Mouse (Mus musculus): Measurements from ENCODE around the gene Trim28.
A peak's percentile ranks its signal among the peaks of the same experiment; 100 is the strongest.

The Trim28 gene

DNA sequence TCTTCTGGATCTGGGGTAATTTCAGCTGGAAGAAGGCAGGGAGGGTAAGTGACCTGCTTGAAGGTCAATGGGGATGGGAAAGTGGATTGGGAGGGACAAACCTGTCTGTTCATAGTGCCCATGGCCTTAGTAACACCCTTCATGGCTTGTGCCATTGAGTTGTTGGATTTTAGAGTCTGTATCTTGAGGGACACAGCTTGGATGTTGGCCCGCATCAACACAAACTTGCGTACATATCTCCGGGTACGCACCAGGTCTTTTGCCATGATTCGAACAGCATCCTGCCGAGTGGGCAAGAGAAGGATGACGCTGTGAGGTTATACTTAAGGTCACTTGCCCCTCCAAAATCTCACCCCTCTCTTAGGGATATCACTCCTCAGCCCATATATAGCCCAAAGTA lies 33.6 kb downstream of the Trim28 start:
- DNase-seq (ENCODE audit: inconsistent age in 2 of 2, low spot score in 1 of 2): peak in 1 of 2 experiments; percentile 40

DNA sequence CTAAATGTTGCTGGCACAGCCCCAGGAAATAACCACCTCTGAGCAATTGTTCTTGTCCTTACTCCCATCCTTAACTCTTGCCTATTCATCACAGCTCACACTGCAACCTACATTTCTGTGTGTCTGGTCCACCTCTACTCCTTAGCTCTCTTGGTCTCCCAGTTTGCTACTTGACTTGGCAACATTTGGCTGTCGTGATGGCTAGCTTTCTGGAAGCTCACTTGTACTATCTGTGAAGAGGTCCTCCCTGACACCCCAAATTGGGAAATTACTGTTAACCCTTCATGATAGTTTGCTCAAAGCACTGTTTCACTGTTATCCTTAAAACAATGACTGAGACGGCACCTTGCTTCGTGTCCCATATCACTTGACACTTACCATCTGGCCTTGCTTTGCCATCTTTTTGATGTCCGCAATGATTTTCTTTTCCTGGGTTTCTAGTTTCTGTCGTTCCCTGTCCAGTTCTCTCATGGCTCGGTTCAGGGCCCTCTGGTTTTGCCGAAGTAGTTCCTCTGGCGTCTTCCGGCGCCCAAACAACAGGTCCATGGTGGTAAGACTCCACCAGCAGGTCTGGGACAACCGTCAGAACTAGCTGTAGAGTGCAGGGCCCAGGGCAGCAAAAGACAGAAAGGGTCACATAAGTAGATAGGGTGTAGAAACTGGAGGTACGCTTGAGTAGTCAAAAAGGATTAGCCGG lies 34.7 kb downstream of the Trim28 start:
- peak; percentile 37 to 48 for DNase-seq (ENCODE audit: inconsistent age in 2 of 2, low spot score in 1 of 2)

DNA sequence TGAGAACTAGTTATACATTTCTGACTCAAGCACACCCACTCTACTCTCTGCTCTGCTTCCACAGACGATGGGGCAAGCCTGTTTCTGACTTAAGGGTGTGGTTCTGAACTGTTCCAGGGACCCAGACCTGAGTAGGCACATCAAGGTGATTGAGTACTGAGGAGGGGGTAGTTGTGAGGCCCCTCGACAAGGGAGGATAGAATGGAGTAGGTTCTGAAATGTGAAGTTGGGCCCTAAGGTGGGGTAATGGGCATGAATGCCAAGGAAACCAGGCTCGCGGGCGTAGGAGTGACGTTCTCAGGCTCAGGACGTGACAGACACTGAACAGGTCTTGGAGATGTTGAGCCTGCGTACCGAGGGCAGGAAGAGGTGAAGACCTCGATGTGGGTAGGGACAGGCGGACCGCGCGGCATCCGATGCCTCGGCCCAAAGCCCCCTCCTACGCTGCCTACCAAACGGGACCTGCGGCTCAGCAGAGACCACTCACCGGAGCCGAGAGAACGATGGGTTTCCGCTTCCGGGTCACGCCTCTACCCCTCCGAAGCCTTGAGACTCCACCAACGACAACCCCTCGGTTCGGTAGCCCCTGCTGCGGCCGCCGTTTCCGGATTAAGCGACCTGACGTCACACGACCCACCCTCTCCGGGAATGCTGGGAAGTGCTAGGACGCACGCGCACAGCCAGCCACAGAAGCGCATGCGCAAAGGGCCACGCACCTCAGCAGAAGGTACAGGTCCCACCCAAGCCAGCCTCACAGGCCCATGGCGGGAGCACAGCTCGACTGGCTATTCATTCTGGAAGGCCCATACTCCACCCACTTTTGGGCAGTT lies 35.4 kb downstream of the Trim28 start, which contains the start of gene Chmp2a:
Chmp2a (minus strand) TSS at position 660 of the 830 bp plus-strand sequence.
- DNase-seq (ENCODE audit: inconsistent age in 2 of 2, low spot score in 1 of 2): peak; percentile 99

DNA sequence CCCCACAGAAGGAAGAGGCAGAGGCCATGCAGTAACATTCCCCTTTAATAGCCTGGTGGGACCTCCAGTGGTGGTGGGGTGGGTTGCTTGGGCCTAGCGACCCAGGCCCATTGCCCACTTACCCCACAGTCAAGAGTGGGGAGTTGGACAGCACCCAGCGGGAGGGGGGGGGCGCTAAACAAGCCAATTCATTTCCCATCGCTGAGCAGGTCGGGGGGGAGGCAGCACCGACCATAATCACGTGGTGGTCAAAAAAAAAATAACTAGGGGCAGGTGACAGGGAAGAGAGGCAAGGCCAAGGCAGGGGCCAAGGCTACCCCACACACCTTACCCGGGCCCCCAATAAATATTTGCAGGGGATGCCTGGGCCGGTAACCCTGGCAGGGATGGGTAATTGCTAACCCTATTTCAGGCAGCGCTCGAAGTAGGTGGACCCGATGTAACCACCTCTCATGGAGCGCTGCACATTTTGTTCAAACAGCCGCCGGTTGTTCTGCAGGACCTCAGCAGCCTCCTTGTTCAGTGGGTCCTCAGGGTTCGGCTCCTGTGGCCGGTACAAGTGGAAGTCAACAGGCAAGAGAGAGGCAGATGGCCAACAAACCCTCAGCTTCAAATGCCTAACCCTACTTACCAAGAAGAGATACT lies 36.4 kb downstream of the Trim28 start:
- peak in 1 of 2 experiments; percentile 48 for DNase-seq (ENCODE audit: inconsistent age in 2 of 2, low spot score in 1 of 2)

DNA sequence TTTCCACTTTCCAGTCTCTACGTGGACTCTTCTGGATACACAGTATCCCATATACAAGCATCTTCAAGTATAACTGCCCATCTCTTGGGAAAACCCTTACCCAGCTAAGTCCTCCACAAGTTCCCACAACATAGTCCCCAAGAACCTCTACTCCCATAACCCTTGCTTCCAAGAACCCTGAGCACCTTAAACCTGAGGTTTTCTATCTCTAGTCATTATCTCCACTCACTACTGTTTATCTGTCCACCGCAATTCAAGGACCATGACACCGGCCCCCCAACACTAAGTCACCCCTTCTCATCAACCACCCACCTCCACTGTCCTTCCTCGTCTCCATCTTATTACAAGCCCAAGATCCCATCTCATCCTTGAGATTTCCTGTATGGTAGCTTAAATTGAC lies 37.9 kb downstream of the Trim28 start:
- DNase-seq (ENCODE audit: inconsistent age in 2 of 2, low spot score in 1 of 2): peak in 1 of 2 experiments; percentile 66

DNA sequence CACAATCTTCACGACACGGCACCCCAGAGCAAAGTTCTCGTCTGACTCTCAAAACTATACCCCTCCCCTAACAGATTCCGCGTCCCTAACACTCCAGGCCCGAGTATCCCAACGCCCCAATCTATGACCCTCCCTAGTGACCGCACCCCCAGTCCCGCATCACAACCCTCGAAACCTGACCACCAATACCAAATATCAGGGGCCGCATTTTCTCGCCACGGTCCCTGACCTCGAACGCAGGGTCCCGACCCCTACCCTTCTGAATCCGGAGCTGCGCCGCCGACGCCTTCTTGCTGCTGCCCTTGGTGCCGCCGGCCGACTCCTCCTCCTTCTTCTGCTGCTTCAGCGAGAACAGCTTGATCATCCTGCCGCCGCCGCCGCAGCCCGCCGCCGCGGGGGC lies 38.5 kb downstream of the Trim28 start:
- no peak for DNase-seq (ENCODE audit: inconsistent age in 2 of 2, low spot score in 1 of 2)

DNA sequence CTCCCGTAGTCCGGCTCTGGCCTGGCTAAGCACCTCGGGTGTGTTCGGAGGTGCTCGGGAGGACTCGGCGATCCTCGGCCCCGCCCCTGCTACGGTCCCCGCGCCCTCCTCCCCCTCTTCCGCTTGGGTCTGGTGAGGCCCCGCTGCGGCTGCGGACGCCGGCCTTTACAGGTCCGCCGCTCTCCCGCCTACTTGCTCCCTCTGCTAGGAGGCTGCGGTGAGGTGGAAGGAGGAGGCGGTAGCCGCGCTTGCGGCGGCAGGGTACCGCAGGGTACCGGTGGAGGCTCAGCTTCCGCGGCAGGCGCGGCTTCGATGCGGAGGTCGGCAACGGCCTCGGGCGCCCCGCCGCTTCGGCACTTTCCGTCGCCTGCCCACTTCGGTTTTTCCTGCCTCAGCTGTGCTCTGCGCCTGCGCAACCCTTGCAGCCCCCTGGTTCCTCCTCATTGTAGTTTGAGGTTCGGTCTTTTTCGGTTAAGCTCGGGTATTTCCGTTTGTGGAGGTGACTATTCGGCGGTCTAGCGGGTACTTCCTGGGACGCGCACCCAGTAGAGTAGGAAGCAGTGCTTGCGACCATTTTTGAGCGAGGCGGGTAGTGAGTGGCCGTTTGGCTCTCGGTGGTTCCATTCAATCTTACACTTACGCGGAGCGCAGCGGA lies 39.1 kb downstream of the Trim28 start, which contains the start of gene Ube2m:
Ube2m (minus strand) TSS at position 375 of the 655 bp plus-strand sequence.
- peak; percentile 98 to 100 for DNase-seq (ENCODE audit: inconsistent age in 2 of 2, low spot score in 1 of 2)

DNA sequence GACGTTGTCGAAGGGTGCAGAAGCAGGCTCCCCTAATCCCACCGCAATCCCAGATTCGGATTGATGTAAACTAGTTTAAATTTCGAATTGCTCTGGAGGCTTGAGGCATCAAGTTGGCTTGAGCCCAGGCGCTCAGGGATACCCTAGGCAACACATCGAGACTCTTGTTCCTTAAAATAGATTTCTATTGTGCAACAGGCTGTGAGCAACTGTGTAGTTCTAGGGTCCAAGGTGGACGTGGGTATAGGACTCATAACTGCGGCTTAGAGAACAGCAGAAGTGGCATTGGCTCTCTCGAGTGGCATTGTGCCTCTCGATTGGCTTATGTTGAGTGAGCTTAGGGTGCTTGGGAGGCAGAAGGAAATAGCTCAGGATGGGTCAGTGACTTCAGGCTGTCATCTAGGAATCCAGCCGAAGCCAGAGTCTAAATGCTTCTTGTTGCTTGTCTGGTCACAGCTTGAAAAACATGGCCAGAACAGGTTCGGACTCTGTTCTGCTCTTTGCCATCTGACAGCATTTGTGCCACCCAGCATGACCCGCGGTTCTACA lies 39.8 kb downstream of the Trim28 start:
- no peak for DNase-seq (ENCODE audit: inconsistent age in 2 of 2, low spot score in 1 of 2)

DNA sequence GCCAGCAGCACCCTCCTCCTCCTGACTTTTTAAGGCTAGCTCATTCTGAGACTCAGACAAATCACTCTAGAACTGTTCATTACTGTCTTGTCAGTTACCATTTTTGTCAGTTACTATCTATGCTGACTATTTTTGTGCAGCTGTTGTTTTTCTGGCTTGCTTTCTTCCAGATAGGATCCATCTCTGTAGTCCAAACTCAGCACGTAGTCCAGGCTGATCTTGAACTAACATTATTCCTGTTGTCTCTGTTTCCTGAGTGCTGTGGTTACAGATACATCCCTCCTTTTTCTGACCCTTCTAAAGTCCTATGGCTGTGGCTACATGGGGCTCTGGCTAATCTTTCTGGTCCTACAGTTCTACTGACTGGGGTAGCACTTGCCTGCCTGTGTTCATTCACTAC lies 40.3 kb downstream of the Trim28 start:
- no peak for DNase-seq (ENCODE audit: inconsistent age in 2 of 2, low spot score in 1 of 2)

DNA sequence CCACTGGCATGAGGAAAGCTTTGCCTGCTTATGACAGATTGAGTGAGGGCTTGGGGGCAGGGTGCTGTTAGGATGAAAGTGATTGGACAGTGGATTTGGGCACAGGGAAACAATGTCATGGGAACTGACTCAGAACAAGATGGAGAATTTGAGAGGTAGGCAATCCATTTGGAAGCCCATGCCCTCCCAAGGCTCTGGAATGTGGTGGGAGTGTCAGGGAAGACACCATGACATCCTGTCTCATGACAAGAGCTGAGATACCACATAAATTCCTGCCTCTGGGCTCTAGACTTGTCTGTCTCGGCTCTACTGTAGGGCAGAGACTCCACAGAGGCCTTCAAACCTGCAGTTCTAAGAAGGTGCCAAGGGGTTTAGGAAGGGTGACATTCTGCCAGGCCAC lies 42.3 kb downstream of the Trim28 start:
- DNase-seq (ENCODE audit: inconsistent age in 2 of 2, low spot score in 1 of 2): peak in 1 of 2 experiments; percentile 23

DNA sequence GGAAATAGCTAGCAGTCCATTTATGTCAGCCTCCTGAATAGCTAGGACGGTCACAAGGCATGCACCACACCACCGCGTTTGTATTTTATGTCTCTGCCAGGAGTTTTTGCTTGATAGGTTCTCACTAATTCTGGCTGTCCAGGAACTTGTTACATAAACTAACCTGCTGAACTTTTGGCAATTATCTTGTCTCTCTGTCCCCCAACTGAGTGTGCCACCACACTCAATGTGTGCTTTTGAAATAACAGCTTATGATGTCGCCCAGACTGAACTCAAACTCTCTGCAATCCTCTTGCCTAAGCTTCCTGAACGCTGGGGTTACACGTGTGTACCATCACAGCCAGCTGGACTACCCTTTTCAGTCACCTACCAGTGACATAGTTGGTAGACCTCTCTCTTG lies 43.6 kb downstream of the Trim28 start:
- DNase-seq (ENCODE audit: inconsistent age in 2 of 2, low spot score in 1 of 2): no peak

DNA sequence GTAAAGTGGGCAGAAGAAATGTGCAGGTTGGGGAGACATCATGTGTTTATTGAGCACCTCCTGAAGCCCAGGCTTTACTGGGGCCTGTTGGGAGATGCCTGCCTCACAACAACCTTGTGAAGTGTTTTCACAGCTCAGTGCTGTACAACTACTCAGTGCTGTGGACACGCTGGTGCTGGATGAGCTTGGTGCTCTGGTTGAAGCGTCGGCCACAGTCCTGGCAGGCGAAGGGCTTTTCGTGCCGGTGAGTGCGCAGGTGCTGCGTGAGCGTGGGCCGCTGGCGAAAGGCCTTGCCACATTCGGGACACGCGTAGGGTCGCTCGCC lies 44.2 kb downstream of the Trim28 start:
- DNase-seq (ENCODE audit: inconsistent age in 2 of 2, low spot score in 1 of 2): no peak

DNA sequence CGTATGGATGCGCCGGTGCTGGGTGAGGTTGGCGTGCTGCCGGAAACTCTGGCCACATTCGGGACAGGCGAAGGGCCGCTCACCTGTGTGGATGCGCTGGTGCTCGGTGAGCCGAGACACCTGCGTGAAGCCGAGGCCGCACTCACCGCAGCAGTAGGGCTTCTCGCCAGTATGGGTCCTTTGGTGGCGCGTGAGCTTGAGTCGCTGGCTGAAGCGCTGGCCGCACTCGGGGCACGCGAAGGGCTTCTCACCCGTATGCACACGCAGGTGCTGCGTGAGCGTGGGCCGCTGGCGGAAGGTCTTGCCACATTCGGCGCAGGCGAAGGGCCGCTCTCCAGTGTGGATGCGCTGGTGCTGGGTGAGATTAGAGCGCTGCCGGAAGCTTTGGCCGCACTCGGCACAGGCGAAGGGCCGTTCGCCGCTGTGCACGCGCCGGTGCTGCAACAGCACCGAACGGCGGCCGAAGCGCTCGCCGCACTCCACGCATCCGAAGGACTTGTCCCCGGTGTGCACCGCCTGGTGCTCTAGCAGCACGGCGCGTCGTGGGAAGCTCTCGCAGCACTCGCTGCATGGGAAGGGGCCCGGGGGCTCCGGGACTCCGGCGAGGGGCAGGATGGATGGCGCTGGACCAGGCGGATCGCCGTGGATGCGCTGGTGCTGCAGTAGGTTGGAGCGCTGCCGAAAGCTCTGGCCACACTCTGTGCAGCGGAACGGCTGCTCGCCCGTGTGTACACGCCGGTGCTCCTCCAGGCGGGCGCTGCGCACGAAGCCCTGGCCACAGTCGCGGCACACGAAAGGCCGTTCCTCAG lies 44.7 kb downstream of the Trim28 start:
- peak; percentile 57 to 77 for DNase-seq (ENCODE audit: inconsistent age in 2 of 2, low spot score in 1 of 2)

DNA sequence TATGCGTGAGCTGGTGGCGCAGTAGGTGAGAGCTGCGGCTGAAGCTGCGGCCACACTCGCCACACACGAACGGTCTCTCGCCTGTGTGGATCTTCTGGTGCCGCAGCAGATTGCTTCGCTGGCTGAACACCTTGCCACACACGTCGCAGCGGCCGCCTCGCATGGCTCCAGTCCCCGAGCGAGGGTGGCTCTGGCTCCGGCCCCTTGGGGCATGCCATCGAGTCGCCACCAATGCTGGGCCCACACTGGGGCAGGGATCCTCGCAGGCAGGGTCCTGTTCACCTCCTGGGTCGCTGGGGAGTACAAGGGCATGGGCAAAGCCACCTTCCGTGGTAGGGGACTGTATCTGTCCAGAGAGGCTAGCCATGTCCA lies 45.3 kb downstream of the Trim28 start:
- DNase-seq (ENCODE audit: inconsistent age in 2 of 2, low spot score in 1 of 2): no peak

DNA sequence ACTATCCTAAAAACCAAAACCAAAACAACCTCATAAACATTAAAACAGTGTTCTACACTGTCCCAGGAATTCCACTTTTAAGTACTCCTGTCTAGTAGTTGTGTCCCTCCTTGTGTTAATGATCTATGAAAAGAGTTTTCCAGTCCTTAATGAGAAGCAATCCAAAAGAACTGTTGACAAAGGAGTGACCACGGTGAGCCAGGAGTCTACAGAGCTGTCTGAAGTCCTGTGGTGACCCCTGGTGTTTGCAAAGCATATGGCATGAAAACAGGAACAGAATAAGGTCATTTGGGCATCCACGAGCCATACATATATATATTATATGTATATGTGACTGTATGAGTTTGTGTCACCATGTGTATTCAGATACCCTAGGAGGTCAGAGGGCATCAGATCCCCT lies 47.2 kb downstream of the Trim28 start:
- DNase-seq (ENCODE audit: inconsistent age in 2 of 2, low spot score in 1 of 2): peak; percentile 66 to 93

DNA sequence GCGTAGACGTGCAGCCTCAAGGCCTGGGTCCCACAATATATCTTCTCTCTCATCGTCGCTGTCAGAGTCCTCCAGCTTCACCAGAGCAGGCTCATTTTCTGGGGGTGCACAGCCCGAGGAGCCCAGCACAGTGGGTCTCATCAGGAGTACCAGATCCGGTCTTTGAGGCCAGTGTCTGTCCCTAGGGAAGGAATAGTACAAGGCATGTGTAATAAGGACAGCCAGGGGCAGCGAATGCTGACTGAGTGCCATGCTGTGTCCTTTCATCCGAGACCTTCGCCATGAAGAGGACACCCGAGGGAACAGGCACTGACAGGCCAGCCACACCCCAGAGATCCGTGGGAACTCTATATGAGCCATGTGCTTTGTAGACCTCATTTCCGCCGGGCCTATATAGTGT lies 54.1 kb downstream of the Trim28 start:
- peak in 1 of 2 experiments; percentile 28 for DNase-seq (ENCODE audit: inconsistent age in 2 of 2, low spot score in 1 of 2)

DNA sequence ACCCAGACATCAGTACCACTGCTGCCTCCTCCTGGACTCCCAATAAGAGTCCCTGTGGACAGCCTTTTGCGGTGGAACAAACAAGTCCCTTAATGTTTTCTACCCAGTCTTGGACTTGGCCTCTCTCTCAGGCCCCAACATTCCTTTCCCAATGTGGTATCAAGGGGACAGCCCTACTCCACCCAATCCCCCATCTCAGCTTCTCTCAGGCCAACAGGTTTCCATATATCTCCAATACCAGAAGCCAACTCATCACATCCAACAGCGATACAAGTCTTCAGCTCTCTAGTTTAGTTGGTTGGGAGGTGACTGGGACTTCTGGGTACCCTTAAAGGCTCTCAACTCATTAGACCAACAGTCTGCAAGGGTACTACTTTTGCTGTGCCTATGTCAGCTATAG lies 54.6 kb downstream of the Trim28 start:
- DNase-seq (ENCODE audit: inconsistent age in 2 of 2, low spot score in 1 of 2): peak in 1 of 2 experiments; percentile 43

DNA sequence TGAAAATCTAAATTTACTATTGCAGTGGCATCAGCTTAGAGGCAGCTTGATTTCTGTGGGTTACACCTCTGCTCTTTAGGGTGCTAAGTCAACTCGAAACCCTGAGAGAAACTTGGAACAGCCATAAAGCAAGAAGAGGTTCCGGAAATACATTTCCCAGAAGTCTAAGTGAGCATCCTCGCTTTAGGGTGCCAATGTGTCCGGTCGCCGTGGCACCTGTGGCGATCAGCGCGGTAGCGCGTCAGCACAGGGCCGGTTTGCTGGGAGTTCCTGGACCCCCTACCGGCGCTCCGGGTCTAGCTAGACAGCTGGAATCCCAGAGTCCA lies 55.0 kb downstream of the Trim28 start:
- DNase-seq (ENCODE audit: inconsistent age in 2 of 2, low spot score in 1 of 2): no peak

DNA sequence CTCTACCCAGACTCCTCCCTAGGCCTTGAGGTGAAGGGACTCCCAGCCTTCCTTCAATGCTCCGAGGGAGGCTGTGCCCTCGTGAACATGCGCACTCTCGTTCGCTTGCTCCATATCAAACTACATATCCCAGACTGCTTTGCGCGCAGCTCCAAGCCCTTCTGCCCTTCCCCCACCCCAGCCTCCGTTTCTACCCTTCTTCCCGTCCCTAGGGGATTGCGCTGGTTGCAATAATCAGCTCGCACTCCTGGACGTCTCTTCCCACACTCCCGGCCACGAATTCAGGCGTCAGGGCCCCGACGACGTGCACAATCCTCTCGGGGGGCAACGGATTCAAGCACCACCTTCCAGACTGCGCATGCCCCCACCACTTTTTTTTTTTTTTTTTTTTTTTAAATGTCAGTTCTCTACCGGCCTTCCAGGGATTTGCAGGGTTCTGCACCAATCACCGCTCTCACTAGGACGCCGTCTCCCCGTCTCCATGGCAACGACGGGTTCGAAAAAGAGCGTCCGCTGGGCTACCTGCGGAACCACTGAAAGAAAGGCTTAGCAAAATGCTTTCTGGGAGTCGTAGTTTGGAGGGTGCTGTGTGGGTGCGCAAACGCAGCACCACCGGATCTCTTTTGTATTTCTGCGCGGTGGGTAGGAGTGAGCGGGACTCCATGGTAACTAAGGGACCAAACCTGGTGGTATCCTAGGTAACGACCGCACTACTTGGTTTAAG lies 55.5 kb downstream of the Trim28 start, which contains the start of gene Mzf1:
Mzf1 (minus strand) TSS at position 478 of the 724 bp plus-strand sequence.
- peak; percentile 95 to 99 for DNase-seq (ENCODE audit: inconsistent age in 2 of 2, low spot score in 1 of 2)
